Mouse (Mus musculus): ENCODE results near the gene Serhl. TPM values are rescaled to one million over a fixed set of nuclear protein-coding genes. Genes with fewer than 3 reads are reported as not detected.
"Not testable (repeated sequence)": the region's sequence is repeated elsewhere in the genome, so short reads cannot be mapped to it uniquely, and the experiment has no call there.

Serhl gene
- polyA plus RNA-seq, 1 experiment, result 106 TPM

DNA sequence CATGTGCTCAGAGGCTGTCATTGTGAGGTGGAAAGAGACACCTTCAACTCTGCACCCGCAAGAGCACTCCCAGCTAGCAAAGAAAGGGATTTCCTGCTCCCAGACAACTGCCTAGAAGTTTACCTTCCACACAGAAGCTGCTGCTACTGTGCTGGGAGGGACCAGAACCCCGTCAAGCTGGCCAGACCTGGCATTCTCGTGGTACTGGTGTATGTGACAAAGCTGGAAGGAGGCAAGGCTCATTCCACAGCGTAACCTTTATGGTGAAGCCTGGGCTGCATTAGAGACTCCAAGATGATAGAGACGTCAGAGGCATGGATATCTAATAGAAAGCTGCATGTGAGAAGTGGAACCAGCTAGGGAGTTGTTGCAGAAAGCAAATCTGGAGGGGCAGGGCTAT, 35.3 kb downstream of the Serhl start:
- 66% methylated on average over 5 of the region's 5 CpGs for WGBS

DNA sequence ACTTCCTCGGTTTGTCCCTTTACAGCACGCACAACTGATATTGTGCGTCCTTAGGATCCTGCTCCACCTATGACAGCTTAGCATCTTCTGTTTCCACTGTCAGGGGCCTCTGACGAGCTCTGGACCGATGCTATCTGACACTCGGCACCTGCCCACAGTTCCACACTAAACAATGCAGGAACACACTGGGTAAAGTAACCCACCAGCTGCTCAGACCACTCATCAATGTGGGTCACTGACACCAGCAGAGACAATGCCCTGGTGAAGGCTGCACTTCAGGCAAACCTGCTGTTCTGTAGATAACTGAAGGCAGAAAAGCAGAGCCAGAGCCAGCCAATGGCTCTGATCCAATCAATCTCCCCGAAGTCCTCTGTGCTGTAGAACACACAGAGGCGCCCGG, 37.3 kb downstream of the Serhl start:
- no peaks in the 10 kb centered on the region for H3K27me3 ChIP-seq (replicated peaks; ENCODE audit: control insufficient read depth, insufficient read depth, low read length)
- H3K27ac ChIP-seq (ENCODE audit: insufficient read depth, low read depth, low read length), result no peak overlapping the region
- DNase-seq, result no peak
- no peak for TF ChIP-seq POLR2A (IDR thresholded peaks at IDR 0.05; ENCODE audit: low read depth, low read length)
- no peak for TF ChIP-seq CTCF (conservative IDR thresholded peaks at IDR 0.05; ENCODE audit: insufficient read depth, insufficient read length, low read depth, low read length)
- H3K4me3 ChIP-seq (ENCODE audit: insufficient read depth, low read depth, low read length), result no peak overlapping the region
- peaks cover 3% of the 10 kb centered on the region for H3K36me3 ChIP-seq (ENCODE audit: control insufficient read depth, insufficient read depth, low read length)
- H3K4me1 ChIP-seq (ENCODE audit: control insufficient read depth, insufficient read depth, low read length), result no peaks in the 10 kb centered on the region
- WGBS, result 93% methylated on average over 9 of the region's 9 CpGs

More for the DNA sequence above, 35.3 kb downstream of the Serhl start:
- Histone ChIP-seq H3K4me1 (ENCODE audit: control insufficient read depth, insufficient read depth, low read length) (no peaks in the 10 kb centered on the region), H3K27me3 (replicated peaks; ENCODE audit: control insufficient read depth, insufficient read depth, low read length) (no peaks in the 10 kb centered on the region), H3K36me3 (ENCODE audit: control insufficient read depth, insufficient read depth, low read length) (peaks cover 3% of the 10 kb centered on the region), H3K4me3 (ENCODE audit: insufficient read depth, low read depth, low read length) (no peak overlapping the region), H3K27ac (ENCODE audit: insufficient read depth, low read depth, low read length) (no peak overlapping the region)
- DNase-seq, result no peak
- TF ChIP-seq POLR2A (IDR thresholded peaks at IDR 0.05; ENCODE audit: low read depth, low read length) (no peak), CTCF (conservative IDR thresholded peaks at IDR 0.05; ENCODE audit: insufficient read depth, insufficient read length, low read depth, low read length) (no peak)

DNA sequence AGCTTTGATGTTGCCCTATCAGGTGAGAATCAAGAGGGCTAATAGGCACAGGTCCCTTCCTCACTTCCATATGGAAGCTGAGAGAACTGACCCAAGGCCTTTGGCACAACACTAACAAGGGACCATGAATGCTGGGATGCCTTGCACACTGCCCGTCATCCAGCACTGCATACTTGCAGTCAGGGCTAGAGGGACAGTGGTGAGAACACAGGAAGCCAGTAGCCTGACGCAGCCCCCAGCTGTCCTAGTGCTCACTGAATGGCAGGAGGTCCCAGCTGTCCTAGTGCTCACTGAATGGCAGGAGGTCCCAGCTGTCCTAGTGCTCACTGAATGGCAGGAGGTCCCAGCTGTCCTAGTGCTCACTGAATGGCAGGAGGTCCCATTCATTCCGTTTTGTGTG, 37.7 kb downstream of the Serhl start:
- H3K27me3 ChIP-seq (replicated peaks; ENCODE audit: control insufficient read depth, insufficient read depth, low read length); H3K36me3 ChIP-seq (ENCODE audit: control insufficient read depth, insufficient read depth, low read length); H3K27ac ChIP-seq (ENCODE audit: insufficient read depth, low read depth, low read length); H3K4me3 ChIP-seq (ENCODE audit: insufficient read depth, low read depth, low read length); H3K4me1 ChIP-seq (ENCODE audit: control insufficient read depth, insufficient read depth, low read length); DNase-seq: not testable (repeated sequence)
- WGBS, result 93% methylated on average over 3 of the region's 3 CpGs

GRCm38 (mm10) chr15:83129530-83130231, 40.4 kb downstream of the Serhl start:
- no peak overlapping the region for H3K4me3 ChIP-seq (ENCODE audit: insufficient read depth, low read depth, low read length)
- DNase-seq, result peak; percentile 21
- no peaks in the 10 kb centered on the region for H3K4me1 ChIP-seq (ENCODE audit: control insufficient read depth, insufficient read depth, low read length)
- H3K27me3 ChIP-seq (replicated peaks; ENCODE audit: control insufficient read depth, insufficient read depth, low read length), result no peaks in the 10 kb centered on the region
- peaks cover 3% of the 10 kb centered on the region for H3K36me3 ChIP-seq (ENCODE audit: control insufficient read depth, insufficient read depth, low read length)
- 65% methylated on average over 7 of the region's 7 CpGs for WGBS
- TF ChIP-seq POLR2A (IDR thresholded peaks at IDR 0.05; ENCODE audit: low read depth, low read length) (no peak), CTCF (conservative IDR thresholded peaks at IDR 0.05; ENCODE audit: insufficient read depth, insufficient read length, low read depth, low read length) (no peak)
- no peak overlapping the region for H3K27ac ChIP-seq (ENCODE audit: insufficient read depth, low read depth, low read length)

GRCm38 (mm10) chr15:83134671-83135070, 45.4 kb downstream of the Serhl start:
- H3K36me3 ChIP-seq (ENCODE audit: control insufficient read depth, insufficient read depth, low read length), result peaks cover 2% of the 10 kb centered on the region
- H3K27me3 ChIP-seq (replicated peaks; ENCODE audit: control insufficient read depth, insufficient read depth, low read length), result no peaks in the 10 kb centered on the region
- no peaks in the 10 kb centered on the region for H3K4me1 ChIP-seq (ENCODE audit: control insufficient read depth, insufficient read depth, low read length)
- H3K27ac ChIP-seq (ENCODE audit: insufficient read depth, low read depth, low read length), result no peak overlapping the region
- no peak overlapping the region for H3K4me3 ChIP-seq (ENCODE audit: insufficient read depth, low read depth, low read length)
- no peak for TF ChIP-seq CTCF (conservative IDR thresholded peaks at IDR 0.05; ENCODE audit: insufficient read depth, insufficient read length, low read depth, low read length)
- TF ChIP-seq POLR2A (IDR thresholded peaks at IDR 0.05; ENCODE audit: low read depth, low read length), result no peak
- 76% methylated on average over 6 of the region's 6 CpGs for WGBS
- DNase-seq, result no peak

DNA sequence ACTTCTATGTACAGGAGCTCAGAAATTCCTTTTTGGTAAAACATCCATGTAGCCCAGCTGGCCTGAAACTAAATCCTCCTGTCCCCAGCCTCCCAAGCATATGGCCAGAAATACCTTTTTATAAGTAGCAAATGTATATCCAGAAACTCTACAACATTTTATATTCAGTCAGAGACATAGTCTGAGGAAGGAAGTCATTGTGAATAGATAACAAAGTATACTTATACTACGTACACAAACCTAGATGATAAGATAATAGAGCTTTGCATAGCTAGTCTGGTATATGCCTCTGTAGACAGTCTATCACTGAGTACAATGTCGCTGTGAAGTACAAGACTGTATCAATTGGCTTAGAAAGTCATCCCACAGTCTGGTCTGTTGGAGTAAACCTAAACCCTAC, 46.3 kb downstream of the Serhl start:
- H3K36me3 ChIP-seq (ENCODE audit: control insufficient read depth, insufficient read depth, low read length), result peaks cover 2% of the 10 kb centered on the region
- no peak for DNase-seq
- WGBS, result 88% methylated on average over 2 of the region's 2 CpGs

DNA sequence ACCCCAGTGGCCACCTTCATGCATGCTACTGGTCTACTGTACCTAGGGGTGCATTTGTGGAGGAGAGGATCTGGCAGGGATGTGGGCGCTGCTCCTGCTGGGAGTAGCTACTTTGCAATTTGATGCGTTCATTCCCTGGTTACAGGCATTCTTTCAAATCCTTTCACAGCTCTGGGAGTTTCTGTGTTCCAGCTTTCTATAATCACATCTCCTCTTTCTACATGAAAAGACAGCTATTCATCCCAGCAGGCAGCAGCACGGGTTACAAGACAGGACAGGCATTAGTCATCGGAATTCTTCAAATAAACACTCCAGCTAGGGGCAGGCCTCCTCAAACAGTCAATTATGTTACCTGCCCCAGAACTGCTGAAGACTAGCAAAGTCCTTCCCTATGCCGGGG, 53.6 kb downstream of the Serhl start:
- H3K36me3 ChIP-seq (ENCODE audit: control insufficient read depth, insufficient read depth, low read length), result no peaks in the 10 kb centered on the region; the same call in 1 of the 2 replicates
- 42% methylated on average over 5 of the region's 5 CpGs for WGBS
- H3K4me1 ChIP-seq (ENCODE audit: control insufficient read depth, insufficient read depth, low read length), result peaks cover 12% of the 10 kb centered on the region; the same call in 1 of the 2 replicates
- H3K27me3 ChIP-seq (replicated peaks; ENCODE audit: control insufficient read depth, insufficient read depth, low read length), result no peaks in the 10 kb centered on the region
- TF ChIP-seq CTCF (conservative IDR thresholded peaks at IDR 0.05; ENCODE audit: insufficient read depth, insufficient read length, low read depth, low read length) (no peak), POLR2A (IDR thresholded peaks at IDR 0.05; ENCODE audit: low read depth, low read length) (no peak)
- H3K4me3 ChIP-seq (ENCODE audit: insufficient read depth, low read depth, low read length), result no peak overlapping the region
- no peak for DNase-seq
- no peak overlapping the region for H3K27ac ChIP-seq (ENCODE audit: insufficient read depth, low read depth, low read length)

More for the DNA sequence above, 46.3 kb downstream of the Serhl start:
- H3K4me3 ChIP-seq (ENCODE audit: insufficient read depth, low read depth, low read length), result no peak overlapping the region
- TF ChIP-seq CTCF (conservative IDR thresholded peaks at IDR 0.05; ENCODE audit: insufficient read depth, insufficient read length, low read depth, low read length), result no peak
- no peak for TF ChIP-seq POLR2A (IDR thresholded peaks at IDR 0.05; ENCODE audit: low read depth, low read length)
- no peaks in the 10 kb centered on the region for H3K4me1 ChIP-seq (ENCODE audit: control insufficient read depth, insufficient read depth, low read length)
- no peak overlapping the region for H3K27ac ChIP-seq (ENCODE audit: insufficient read depth, low read depth, low read length)
- H3K27me3 ChIP-seq (replicated peaks; ENCODE audit: control insufficient read depth, insufficient read depth, low read length), result no peaks in the 10 kb centered on the region

Measured in kidney, adult 2 months (tissue).